Mouse (Mus musculus): ENCODE results near the gene Nkg7. TPM values are rescaled to one million over a fixed set of nuclear protein-coding genes. Genes with fewer than 3 reads are reported as not detected.

Nkg7 gene
- polyA plus RNA-seq, 1 experiment from 2014 or later: not detected

- no peaks in the 10 kb centered on the region for H3K9me3 ChIP-seq
- no peak within 1 kb of the TSS for H3K9ac ChIP-seq
- no peak for ATAC-seq (ENCODE audit: low FRiP score, low read depth)
- no peaks in the 10 kb centered on the region for H3K27me3 ChIP-seq
- no peak within 1 kb of the TSS for H3K27ac ChIP-seq (replicated peaks)
- WGBS: 84% methylated on average over 8 of the region's 8 CpGs
- H3K4me2 ChIP-seq: no peak within 1 kb of the TSS
- H3K36me3 ChIP-seq: no peaks in the 10 kb centered on the region
- no peak within 1 kb of the TSS for H3K4me3 ChIP-seq
- peaks cover 5% of the 10 kb centered on the region for H3K4me1 ChIP-seq (replicated peaks)
Observed at GRCm38 (mm10) chr7:43427406-43427805, 9.5 kb upstream of the Nkg7 start, which contains the start of gene Lim2. Gene Lim2, plus strand, starts transcription at chr7:43427670.

- H3K36me3 ChIP-seq: no peaks in the 10 kb centered on the region
- H3K4me3 ChIP-seq: no peak overlapping the region
- H3K4me2 ChIP-seq: no peak overlapping the region
- H3K4me1 ChIP-seq (replicated peaks): no peaks in the 10 kb centered on the region
- 68% methylated on average over 4 of the region's 4 CpGs for WGBS
- H3K9ac ChIP-seq: no peak overlapping the region
- no peaks in the 10 kb centered on the region for H3K27me3 ChIP-seq
- no peak for ATAC-seq (ENCODE audit: low FRiP score, low read depth)
- no peaks in the 10 kb centered on the region for H3K9me3 ChIP-seq
- no peak overlapping the region for H3K27ac ChIP-seq (replicated peaks)
Observed at GRCm38 (mm10) chr7:43429500-43429899, 7.4 kb upstream of the Nkg7 start.

DNA sequence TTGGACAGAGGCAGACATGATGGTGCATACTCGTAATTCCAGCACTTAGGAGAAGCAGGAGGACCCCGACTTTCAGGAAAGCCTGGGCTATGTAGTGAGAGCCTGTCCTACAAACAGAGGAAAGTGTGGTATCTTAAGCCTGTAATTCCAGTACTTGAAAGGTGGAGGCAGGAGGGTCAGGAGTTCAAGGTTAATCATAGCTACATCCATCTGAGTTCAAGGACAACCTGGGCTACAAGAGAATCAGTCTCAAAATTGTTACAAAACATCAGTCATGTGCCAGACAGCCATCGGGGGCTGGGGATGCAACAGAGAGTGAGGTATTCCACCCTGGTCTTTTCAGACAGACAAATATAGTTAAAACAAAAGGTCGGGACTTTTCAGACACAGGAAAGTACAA, 4.0 kb upstream of the Nkg7 start:
- ATAC-seq (ENCODE audit: low FRiP score, low read depth): no peak
- Histone ChIP-seq H3K9me3 (no peaks in the 10 kb centered on the region), H3K27me3 (no peaks in the 10 kb centered on the region), H3K4me2 (no peak overlapping the region), H3K9ac (no peak overlapping the region), H3K4me3 (no peak overlapping the region), H3K36me3 (no peaks in the 10 kb centered on the region), H3K27ac (replicated peaks) (no peak overlapping the region), H3K4me1 (replicated peaks) (no peaks in the 10 kb centered on the region)
- 77% methylated on average over 4 of the region's 4 CpGs for WGBS

- Histone ChIP-seq H3K4me3 (no peak overlapping the region), H3K9ac (no peak overlapping the region), H3K4me2 (no peak overlapping the region), H3K9me3 (no peaks in the 10 kb centered on the region), H3K27ac (replicated peaks) (no peak overlapping the region), H3K4me1 (replicated peaks) (no peaks in the 10 kb centered on the region), H3K36me3 (no peaks in the 10 kb centered on the region), H3K27me3 (no peaks in the 10 kb centered on the region)
- 79% methylated on average over 5 of the region's 5 CpGs for WGBS
- no peak for ATAC-seq (ENCODE audit: low FRiP score, low read depth)
Observed at GRCm38 (mm10) chr7:43434676-43435075, 2.2 kb upstream of the Nkg7 start.

DNA sequence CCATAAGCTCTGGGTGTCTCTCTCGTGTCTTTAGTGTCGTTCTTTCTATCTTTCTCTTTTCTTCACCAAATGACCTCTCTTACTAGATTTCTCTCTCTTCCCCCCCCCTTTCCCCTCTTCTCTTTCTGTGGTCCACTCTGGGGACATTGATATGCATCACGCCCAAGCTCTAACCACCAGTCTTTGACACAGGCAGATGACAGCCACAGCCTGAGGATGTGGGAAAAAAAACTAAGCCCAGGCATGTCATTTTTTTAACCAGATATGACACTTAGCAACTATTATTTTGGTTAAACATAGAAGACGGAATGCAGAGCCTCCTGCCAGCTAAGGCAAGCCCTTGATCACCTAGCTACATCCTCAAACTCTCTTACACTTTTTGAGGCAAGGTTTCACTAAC, 1.7 kb downstream of the Nkg7 start:
- Histone ChIP-seq H3K4me3 (no peak overlapping the region), H3K27ac (replicated peaks) (no peak overlapping the region), H3K9ac (no peak overlapping the region), H3K4me1 (replicated peaks) (peaks cover 10% of the 10 kb centered on the region), H3K36me3 (no peaks in the 10 kb centered on the region), H3K27me3 (no peaks in the 10 kb centered on the region), H3K4me2 (no peak overlapping the region), H3K9me3 (no peaks in the 10 kb centered on the region)
- ATAC-seq (ENCODE audit: low FRiP score, low read depth): no peak
- WGBS: 87% methylated on average over 4 of the region's 4 CpGs

- H3K4me2 ChIP-seq: no peak within 1 kb of the TSS
- no peak within 1 kb of the TSS for H3K27ac ChIP-seq (replicated peaks)
- no peak within 1 kb of the TSS for H3K9ac ChIP-seq
- no peaks in the 10 kb centered on the region for H3K36me3 ChIP-seq
- ATAC-seq (ENCODE audit: low FRiP score, low read depth): no peak
- H3K4me1 ChIP-seq (replicated peaks): peaks cover 21% of the 10 kb centered on the region
- no peaks in the 10 kb centered on the region for H3K27me3 ChIP-seq
- H3K4me3 ChIP-seq: no peak within 1 kb of the TSS
- H3K9me3 ChIP-seq: no peaks in the 10 kb centered on the region
- WGBS: 81% methylated on average over 6 of the region's 6 CpGs
Observed at GRCm38 (mm10) chr7:43440482-43440881, 3.6 kb downstream of the Nkg7 start, which contains the start of gene Cldnd2. Gene Cldnd2, plus strand, starts transcription at chr7:43440782.

DNA sequence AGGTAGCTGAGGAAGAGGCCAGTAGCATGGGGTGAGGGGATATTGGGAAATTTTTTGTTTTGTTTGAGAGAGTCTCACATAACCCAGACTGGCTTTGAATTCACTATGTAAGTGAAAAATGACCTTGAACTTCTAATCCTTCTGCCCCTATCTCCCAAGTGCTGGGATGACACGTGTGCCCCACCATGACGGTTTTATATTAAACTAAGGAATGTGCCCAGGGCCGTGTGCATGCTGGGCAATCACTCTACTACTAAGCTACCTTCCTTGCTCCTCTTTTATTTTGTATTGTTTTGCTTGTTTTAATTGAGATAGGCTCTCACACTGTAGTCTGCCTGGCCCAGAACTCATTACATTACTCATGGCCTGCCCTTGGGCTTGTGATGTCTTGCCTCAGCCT, 4.2 kb downstream of the Nkg7 start:
- no peak overlapping the region for H3K9ac ChIP-seq
- no peaks in the 10 kb centered on the region for H3K36me3 ChIP-seq
- peaks cover 21% of the 10 kb centered on the region for H3K4me1 ChIP-seq (replicated peaks)
- no peak overlapping the region for H3K4me2 ChIP-seq
- H3K27ac ChIP-seq (replicated peaks): no peak overlapping the region
- no peak for ATAC-seq (ENCODE audit: low FRiP score, low read depth)
- no peaks in the 10 kb centered on the region for H3K27me3 ChIP-seq
- H3K4me3 ChIP-seq: no peak overlapping the region
- no peaks in the 10 kb centered on the region for H3K9me3 ChIP-seq
- 82% methylated on average over 3 of the region's 3 CpGs for WGBS

DNA sequence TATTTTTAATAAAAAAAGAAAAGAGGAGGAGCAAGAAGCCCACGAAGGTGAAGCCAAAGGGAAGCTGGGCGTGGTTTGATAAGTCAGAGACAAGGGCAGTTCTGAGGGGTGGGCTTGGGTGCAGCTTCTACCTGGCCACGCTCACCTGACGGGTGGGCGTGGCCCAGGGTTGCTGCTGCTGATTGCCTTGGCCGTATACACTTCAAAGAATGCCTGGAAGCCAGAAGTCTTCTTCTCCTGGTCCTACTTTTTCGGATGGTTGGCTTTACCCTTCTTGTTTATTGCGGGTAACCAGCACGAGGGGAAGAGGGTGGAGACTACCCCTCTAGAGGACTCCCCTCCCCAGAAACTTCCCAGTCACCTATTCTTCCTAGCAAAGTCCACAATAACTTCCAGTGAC, 5.8 kb downstream of the Nkg7 start:
- no peak for ATAC-seq (ENCODE audit: low FRiP score, low read depth)
- 7% methylated on average over 9 of the region's 9 CpGs for WGBS
- Histone ChIP-seq H3K9ac (peak overlapping the region; percentile 52), H3K9me3 (no peaks in the 10 kb centered on the region), H3K4me1 (replicated peaks) (peaks cover 21% of the 10 kb centered on the region), H3K4me2 (peak overlapping the region; percentile 81), H3K36me3 (no peaks in the 10 kb centered on the region), H3K27ac (replicated peaks) (peak overlapping the region; percentile 82), H3K27me3 (no peaks in the 10 kb centered on the region), H3K4me3 (peak overlapping the region; percentile 64)

DNA sequence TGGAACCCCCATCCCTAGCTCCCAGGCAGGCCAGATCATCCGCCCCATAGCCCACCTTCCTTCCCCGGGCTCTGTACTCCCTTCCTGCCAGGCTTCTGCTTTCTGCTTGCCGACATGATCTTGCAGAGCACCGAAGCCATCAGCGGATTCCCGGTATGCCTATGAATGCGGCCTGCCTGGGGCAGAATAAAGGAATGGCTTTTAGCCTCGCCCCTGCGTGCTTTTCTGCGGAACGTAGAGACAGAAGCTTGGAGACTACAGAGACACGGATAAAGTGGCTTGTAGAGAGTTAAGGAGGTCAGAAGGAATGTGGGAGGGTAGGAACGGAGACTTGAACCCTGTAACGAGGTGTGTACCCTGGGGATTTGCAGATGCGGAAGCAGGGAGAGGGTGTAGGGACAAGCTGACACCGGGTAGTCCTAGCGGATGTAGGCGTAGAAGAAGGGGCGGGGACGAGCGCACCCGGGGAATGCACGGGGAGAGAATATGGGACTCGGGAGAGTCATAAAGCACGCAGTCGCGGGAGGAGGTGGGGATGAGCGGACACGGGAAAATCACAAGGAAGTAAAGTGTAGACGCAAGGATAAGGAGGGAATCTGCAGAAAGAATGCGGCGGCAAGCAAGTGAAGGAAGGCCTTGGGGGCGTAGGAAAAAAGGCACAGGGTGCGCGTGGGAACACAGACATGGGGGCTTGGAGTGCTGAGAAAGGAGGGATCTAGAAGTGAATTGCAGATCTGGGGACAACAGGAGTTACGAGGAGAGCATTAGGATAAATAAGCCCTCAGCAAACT, 6.4 kb downstream of the Nkg7 start:
- Histone ChIP-seq H3K27me3 (no peaks in the 10 kb centered on the region), H3K4me2 (peak overlapping the region; percentile 81), H3K36me3 (no peaks in the 10 kb centered on the region), H3K4me1 (replicated peaks) (peaks cover 21% of the 10 kb centered on the region), H3K9ac (peak overlapping the region; percentile 52), H3K27ac (replicated peaks) (peak overlapping the region; percentile 82), H3K9me3 (no peaks in the 10 kb centered on the region), H3K4me3 (peak overlapping the region; percentile 64)
- WGBS: under 1% methylated on average over 36 of the region's 36 CpGs
- peak; percentile 81 for ATAC-seq (ENCODE audit: low FRiP score, low read depth)

GRCm38 (mm10) chr7:43443917-43444293, 7.0 kb downstream of the Nkg7 start, which contains the start of the genes Etfb and Gm45233:
Gene Etfb, plus strand, starts transcription at chr7:43444083.
Gene Gm45233, plus strand, starts transcription at chr7:43444128.
- no peaks in the 10 kb centered on the region for H3K9me3 ChIP-seq
- ATAC-seq (ENCODE audit: low FRiP score, low read depth): peak; percentile 97
- H3K27me3 ChIP-seq: no peaks in the 10 kb centered on the region
- peak within 1 kb of the TSS; percentile 64 for H3K4me3 ChIP-seq
- H3K9ac ChIP-seq: peak within 1 kb of the TSS; percentile 59
- H3K4me1 ChIP-seq (replicated peaks): peaks cover 21% of the 10 kb centered on the region
- H3K4me2 ChIP-seq: peak within 1 kb of the TSS; percentile 81
- WGBS: 0% methylated on average over 27 of the region's 27 CpGs
- H3K27ac ChIP-seq (replicated peaks): peak within 1 kb of the TSS; percentile 82
- H3K36me3 ChIP-seq: no peaks in the 10 kb centered on the region

DNA sequence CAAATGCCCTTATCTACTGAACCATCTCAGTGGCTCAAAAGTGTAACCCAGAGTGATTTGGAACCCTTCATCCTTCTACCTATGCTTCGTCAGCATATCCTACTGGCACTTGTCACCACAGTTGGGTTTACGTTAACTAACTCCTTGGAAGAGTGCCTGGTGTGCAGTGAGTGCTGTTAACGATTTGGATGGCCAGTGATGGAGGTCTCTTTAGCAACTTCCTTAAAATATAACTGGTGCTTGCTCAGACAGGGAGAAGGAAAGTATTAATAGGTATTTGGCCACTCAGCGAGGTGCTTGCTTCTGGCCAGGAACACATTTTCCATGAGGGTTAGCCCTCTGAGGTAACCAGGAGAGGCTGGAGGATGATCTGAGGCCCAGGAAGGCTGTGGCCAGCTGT, 10.9 kb downstream of the Nkg7 start:
- ATAC-seq (ENCODE audit: low FRiP score, low read depth): no peak
- H3K36me3 ChIP-seq: 0 out of 2 replicates have a peak, but pooled peaks cover 2% of the 10 kb centered on the region
- no peak overlapping the region for H3K27ac ChIP-seq (replicated peaks)
- 88% methylated on average over 4 of the region's 4 CpGs for WGBS
- no peak overlapping the region for H3K4me3 ChIP-seq
- no peaks in the 10 kb centered on the region for H3K27me3 ChIP-seq
- H3K4me2 ChIP-seq: no peak overlapping the region
- no peaks in the 10 kb centered on the region for H3K9me3 ChIP-seq
- peaks cover 13% of the 10 kb centered on the region for H3K4me1 ChIP-seq (replicated peaks)
- H3K9ac ChIP-seq: no peak overlapping the region

GRCm38 (mm10) chr7:43448246-43448645, 11.4 kb downstream of the Nkg7 start:
- H3K27ac ChIP-seq (replicated peaks): no peak overlapping the region
- H3K9ac ChIP-seq: no peak overlapping the region
- ATAC-seq (ENCODE audit: low FRiP score, low read depth): no peak
- H3K4me2 ChIP-seq: no peak overlapping the region
- no peaks in the 10 kb centered on the region for H3K9me3 ChIP-seq
- H3K36me3 ChIP-seq: peaks cover 6% of the 10 kb centered on the region; the same call in 1 of the 2 replicates
- no peaks in the 10 kb centered on the region for H3K27me3 ChIP-seq
- 87% methylated on average over 2 of the region's 3 CpGs for WGBS
- peaks cover 10% of the 10 kb centered on the region for H3K4me1 ChIP-seq (replicated peaks)
- H3K4me3 ChIP-seq: no peak overlapping the region
